Mouse (Mus musculus) T-cell, adult 66 days (primary cell): ENCODE data around the gene Gadd45gip1. TPM values are rescaled to one million over a fixed set of nuclear protein-coding genes. Genes with fewer than 3 reads are reported as not detected.

Experiments used
- total RNA-seq, 2 experiments: library from RNA; stranded (reverse); gene quantifications; 3 replicates in 1 of 2; 4 replicates in 1 of 2; pipeline ENCODE4 v1.2.4; 2023

Gene Gadd45gip1
- 10 to 100 TPM; 17.9 to 19.1 TPM for total RNA-seq

DNA sequence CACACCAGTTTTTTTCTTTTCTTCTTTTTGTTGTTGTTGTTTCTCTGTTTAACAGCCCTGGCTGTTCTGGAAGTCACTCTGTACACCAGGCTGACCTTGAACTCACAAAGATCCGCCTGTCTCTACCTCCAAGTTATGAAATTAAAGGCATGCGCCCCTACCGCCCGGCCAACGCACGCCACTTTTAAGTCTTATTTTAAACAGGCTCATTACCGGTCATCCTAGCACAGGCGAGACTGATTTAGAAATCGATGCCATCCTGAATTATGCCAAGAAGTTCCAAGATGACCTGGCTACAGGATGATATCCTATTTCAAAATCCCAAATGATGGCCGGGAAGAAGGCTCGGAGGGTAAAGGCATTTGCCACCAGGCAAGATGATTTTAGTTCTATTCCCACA, at the start of gene Gadd45gip1:
Gadd45gip1 (plus strand) TSS at position 33 of the 400 bp plus-strand sequence.

DNA sequence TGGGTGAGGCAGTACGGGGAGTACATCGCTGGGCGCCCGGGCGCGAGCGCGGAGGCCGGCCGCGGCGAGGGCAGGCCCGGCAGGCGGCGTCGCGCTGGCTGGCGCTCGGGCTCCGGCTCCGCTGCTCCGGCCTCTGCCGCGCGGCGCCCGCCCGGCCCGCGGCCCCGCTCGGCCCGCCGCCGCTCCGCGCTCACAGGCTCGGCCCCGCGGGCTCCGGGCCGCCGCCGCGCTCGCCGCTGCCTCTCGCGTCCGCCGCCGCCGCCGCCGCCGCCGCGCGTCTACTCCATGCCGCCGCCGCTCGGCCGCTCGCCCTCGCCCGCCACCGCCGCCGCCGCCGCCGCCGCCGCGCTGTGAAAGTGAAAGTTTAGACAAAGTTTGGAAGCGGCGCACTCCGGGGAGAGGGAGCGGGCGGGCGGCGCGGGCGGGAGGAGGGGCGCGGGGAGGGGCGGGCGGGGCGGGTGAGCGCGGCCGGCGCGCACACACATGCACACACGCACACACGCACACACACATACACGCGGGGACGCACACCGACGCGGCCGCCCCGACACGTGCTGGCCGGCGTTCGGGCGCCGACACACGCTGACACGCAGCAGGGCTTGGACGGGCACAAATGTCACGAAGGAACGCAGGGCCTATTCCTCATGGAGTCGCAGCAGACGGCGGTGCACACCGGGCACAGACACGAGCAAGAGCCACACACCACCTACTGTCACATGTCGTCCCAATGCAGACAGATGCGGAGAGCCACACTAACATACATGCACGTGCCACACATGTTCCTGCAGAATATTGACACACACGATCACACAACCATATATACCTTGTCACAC, 31.1 kb upstream of the Gadd45gip1 start, which contains the start of gene Nfix:
Nfix (minus strand) TSS at position 346 of the 833 bp plus-strand sequence.

DNA sequence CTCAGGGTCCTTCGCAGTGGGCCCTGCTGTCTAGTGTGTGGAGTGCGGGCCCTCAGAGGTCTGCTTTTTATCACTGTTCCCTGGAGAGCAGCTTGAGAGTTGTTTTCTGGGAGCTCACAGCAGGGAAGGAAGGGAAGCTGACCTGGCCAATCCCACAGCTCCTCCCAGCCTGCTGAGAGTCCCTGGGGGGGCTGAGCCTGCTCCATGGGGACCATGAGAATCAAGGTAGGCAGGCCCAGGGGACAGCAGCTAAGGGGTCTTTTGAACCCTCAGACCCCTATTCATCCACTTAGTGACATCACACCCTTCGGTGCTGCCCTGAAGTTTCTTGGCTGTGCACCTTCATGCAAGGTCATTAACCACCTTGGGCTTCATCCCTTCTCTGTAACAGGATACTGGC, 8.6 kb upstream of the Gadd45gip1 start, which contains the start of gene Dand5:
Dand5 (minus strand) TSS at position 101 of the 400 bp plus-strand sequence.

DNA sequence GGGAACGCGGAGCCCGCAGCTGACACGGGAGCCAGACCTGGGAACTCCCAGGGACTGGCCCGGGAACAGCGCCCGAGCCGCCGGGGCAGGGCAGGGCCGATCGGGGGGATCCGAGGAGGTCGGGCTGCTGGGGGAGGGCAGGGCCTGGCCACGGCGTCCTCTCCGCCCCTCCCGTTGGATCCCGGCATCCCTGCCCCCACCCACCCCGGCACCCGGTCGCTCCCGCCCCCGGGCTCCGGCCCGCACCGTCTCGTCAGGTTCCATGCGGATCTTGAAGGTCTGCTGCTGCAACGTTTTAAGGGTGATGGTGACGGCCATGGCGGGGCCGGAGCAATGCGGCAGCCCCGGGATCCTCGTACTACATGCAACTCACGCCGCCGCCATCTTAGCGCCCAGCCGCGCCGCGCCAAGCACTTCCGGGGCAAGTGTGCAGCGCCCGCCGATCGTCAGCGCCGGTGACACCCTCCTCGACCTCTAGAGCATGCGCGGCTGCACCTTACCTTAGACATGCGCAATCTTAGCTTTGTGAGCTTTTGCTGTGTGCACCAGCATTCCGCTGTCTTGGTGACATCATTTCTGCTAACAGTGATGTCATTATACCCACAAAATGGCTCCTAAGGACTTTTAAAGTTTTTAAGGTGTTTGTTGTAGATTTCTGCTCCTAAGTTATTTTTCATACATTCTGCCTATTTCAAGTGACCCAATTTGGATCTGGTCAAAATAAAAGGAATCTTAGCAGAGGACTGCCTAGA, 9.1 kb downstream of the Gadd45gip1 start, which contains the start of gene Rad23a:
Rad23a (minus strand) TSS at position 418 of the 752 bp plus-strand sequence.

DNA sequence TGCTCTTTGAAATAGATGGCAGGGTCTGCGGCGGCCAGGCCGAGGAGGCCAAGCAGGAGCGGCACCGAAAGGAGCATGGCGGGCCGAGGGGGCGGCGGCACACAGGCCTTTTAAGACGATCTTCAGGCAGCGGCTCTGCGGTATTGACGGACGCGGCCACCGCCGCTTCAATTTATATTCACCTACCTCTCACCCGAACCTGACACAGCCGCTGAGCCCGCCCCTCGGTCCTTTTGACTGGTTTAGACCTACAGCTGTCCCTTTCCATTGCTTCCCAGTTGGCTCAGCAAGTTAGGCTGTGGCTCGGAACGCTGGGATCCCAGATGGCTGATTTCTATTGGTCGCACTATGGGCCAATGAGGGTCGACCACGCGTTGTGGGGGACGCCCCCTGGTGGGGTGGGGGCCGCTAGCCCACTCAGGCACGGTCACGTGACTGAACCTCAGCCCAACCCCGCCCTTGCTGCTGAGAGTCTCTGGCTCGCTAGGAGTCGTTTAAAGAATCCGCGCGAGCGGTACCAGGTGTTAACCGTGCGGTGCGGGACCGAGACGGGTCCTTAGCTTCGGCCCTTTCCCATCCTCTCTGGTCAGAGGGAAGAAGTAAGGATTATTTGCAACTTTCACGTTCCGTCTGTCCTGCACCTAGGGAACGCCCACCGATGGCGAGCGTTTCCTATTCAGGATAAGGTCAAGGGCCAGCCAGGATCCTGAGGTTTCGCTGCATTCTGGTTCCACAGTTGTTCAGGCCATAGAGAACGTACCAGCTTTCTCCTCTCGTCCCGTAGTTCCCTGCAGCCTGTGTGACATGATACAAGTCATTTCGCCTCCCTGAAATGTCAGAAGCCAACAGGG, 15.6 kb downstream of the Gadd45gip1 start, which contains the start of gene Calr:
Calr (minus strand) TSS at position 213 of the 851 bp plus-strand sequence.

DNA sequence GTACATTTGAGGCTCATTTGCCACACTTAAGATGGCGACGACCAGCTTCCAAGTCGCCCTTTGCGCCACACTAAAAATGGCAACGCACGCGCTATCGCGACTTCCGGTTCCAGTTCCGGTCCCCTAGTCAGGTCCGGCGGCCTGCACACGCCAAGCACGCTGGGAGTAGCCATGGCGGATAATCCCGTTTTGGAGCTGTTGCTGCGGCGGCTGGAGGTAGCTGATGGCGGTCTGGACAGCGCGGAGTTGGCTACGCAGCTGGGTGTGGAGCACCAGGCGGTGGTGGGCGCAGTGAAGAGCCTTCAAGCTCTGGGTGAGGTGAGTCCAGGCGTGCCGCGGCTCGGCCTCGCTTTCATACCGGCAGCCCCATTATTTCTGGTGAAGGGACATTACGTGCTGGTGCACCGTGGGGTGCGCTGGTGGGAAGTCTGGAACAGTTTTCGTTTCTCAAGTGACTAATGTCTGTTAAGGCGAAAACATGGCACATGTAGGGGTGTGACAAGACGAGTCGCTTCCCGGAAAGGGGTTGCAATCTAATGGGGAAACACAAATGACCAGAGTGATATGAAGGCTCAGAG, 25.6 kb downstream of the Gadd45gip1 start, which contains the start of gene Farsa:
Farsa (plus strand) TSS at position 126 of the 578 bp plus-strand sequence.

DNA sequence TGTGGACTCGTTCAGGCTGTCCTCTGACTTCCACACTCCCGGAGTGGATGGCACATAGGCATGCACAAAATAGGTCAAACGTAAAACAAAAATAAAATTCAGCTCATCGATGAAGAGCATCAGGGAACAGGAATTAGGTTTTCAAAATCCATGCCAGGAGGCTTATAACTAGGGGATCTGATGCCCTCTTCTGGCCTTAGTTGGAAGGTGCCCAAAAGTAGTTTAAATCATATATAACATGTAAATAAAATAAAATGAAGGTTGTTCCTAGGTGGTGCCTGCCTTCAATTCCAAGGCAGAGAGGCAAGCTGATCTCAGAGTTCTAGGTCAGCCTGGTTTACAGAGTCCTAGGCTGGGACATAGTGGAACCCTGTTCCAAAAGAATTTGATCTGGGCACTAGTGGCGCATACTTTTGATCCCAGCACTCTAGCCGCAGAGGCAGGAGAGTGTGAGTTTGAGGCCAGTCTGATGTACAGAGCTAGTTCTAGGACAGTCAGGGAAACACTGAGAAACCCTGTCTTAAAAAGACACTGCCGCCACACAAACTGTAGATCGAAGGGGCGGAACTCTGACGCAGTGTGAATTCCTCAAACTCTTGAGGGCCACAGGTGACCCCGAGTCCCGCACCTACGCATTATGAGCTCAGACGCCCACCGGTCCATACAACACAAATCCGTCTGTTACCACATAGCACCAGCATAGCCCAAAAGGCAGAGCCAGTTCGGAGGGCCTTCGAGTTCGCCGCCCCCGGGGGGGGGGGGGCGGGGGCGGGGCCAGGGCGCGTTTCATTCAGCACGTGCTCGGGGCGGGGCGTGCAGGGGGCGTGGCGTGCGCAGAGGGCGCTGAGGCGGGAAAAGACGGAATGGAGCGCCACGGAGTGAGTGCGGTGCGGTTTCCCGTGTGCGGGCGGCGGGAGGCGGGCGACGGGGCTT, 40.3 kb downstream of the Gadd45gip1 start, which contains the start of gene Syce2:
Syce2 (plus strand) TSS at position 736 of the 933 bp plus-strand sequence.

Other genes with a start within 250 kb of the Gadd45gip1 start
- gene Ier2, start 168.7 kb upstream of the Gadd45gip1 start, total RNA-seq, result 100 to 1,000 TPM; 200 TPM
- 100 to 1,000 TPM; 160 to 178 TPM for gene Trmt1, start 145.2 kb upstream of the Gadd45gip1 start, total RNA-seq
- gene Nacc1, start 143.7 kb upstream of the Gadd45gip1 start, total RNA-seq, result 10 to 100 TPM; 50.6 to 58.0 TPM
- gene Lyl1, start 130.1 kb upstream of the Gadd45gip1 start, total RNA-seq, result 1 to 10 TPM in 1 of 2 experiments, under 1 TPM in 1; 0.53 to 1.6 TPM
- 10 to 100 TPM; 10.2 to 13.2 TPM for gene G430095P16Rik, start 108.5 kb upstream of the Gadd45gip1 start, total RNA-seq
- 10 to 100 TPM in 1 of 2 experiments, 1 to 10 TPM in 1; 9.5 to 14.2 TPM for gene Nfix, start 31.2 kb upstream of the Gadd45gip1 start, total RNA-seq
- 1 to 10 TPM; 4.3 TPM for gene Dand5, start 8.7 kb upstream of the Gadd45gip1 start, total RNA-seq
- gene Rad23a, start 9.1 kb downstream of the Gadd45gip1 start, total RNA-seq, result 10 to 100 TPM; 66.8 to 83.2 TPM
- 100 to 1,000 TPM; 469 to 498 TPM for gene Calr, start 15.4 kb downstream of the Gadd45gip1 start, total RNA-seq
- gene Farsa, start 25.5 kb downstream of the Gadd45gip1 start, total RNA-seq, result 10 to 100 TPM; 82.8 to 83.0 TPM
- 1 to 10 TPM; 3.1 to 6.1 TPM for gene Syce2, start 40.6 kb downstream of the Gadd45gip1 start, total RNA-seq
- 10 to 100 TPM; 24.0 to 27.5 TPM for gene Gcdh, start 62.4 kb downstream of the Gadd45gip1 start, total RNA-seq
- 1 to 10 TPM; 1.5 to 3.6 TPM for gene Klf1, start 70.4 kb downstream of the Gadd45gip1 start, total RNA-seq
- gene Dnase2a, start 77.0 kb downstream of the Gadd45gip1 start, total RNA-seq, result 10 to 100 TPM in 1 of 2 experiments, 1 to 10 TPM in 1; 7.9 to 10.2 TPM
- gene Mast1, start 105.8 kb downstream of the Gadd45gip1 start, total RNA-seq, result under 1 TPM; 0.24 to 0.41 TPM
- not detected for gene Rtbdn, start 115.5 kb downstream of the Gadd45gip1 start, total RNA-seq
- gene Gm49661, start 137.9 kb downstream of the Gadd45gip1 start, total RNA-seq, result not detected
- gene Prdx2, start 138.1 kb downstream of the Gadd45gip1 start, total RNA-seq, result 10 to 100 TPM; 55.9 to 62.7 TPM
- gene Rnaseh2a, start 138.2 kb downstream of the Gadd45gip1 start, total RNA-seq, result 10 to 100 TPM; 29.4 to 43.7 TPM
- gene Junb, start 147.2 kb downstream of the Gadd45gip1 start, total RNA-seq, result 1,000 to 10,000 TPM in 1 of 2 experiments, 100 to 1,000 TPM in 1; 984 to 1,316 TPM
- 1 to 10 TPM; 3.6 to 4.5 TPM for gene Hook2, start 159.1 kb downstream of the Gadd45gip1 start, total RNA-seq
- not detected for gene Best2, start 183.0 kb downstream of the Gadd45gip1 start, total RNA-seq
- 10 to 100 TPM; 54.4 to 59.1 TPM for gene Asna1, start 193.8 kb downstream of the Gadd45gip1 start, total RNA-seq
- 100 to 1,000 TPM; 172 to 188 TPM for gene Trir, start 195.3 kb downstream of the Gadd45gip1 start, total RNA-seq
- 10 to 100 TPM; 69.8 to 78.0 TPM for gene Tnpo2, start 205.4 kb downstream of the Gadd45gip1 start, total RNA-seq
- gene Fbxw9, start 228.5 kb downstream of the Gadd45gip1 start, total RNA-seq, result 10 to 100 TPM; 14.6 to 16.2 TPM
- not detected for gene Gm5741, start 236.5 kb downstream of the Gadd45gip1 start, total RNA-seq
- 100 to 1,000 TPM in 1 of 2 experiments, 10 to 100 TPM in 1; 84.0 to 107 TPM for gene Dhps, start 240.2 kb downstream of the Gadd45gip1 start, total RNA-seq
- 10 to 100 TPM; 54.2 to 62.3 TPM for gene Wdr83os, start 249.2 kb downstream of the Gadd45gip1 start, total RNA-seq
- 10 to 100 TPM; 13.1 to 20.0 TPM for gene Wdr83, start 249.8 kb downstream of the Gadd45gip1 start, total RNA-seq